Mouse (Mus musculus): ENCODE measurements at regions not wholly inside any gene's neighbourhood (a gene's known extent, or its start where the extent isn't known, plus 50 kb on each side); places are given as distances from the start of the nearest gene placed in this dataset.
A peak's percentile ranks its signal among the peaks of the same experiment; 100 is the strongest.

DNA sequence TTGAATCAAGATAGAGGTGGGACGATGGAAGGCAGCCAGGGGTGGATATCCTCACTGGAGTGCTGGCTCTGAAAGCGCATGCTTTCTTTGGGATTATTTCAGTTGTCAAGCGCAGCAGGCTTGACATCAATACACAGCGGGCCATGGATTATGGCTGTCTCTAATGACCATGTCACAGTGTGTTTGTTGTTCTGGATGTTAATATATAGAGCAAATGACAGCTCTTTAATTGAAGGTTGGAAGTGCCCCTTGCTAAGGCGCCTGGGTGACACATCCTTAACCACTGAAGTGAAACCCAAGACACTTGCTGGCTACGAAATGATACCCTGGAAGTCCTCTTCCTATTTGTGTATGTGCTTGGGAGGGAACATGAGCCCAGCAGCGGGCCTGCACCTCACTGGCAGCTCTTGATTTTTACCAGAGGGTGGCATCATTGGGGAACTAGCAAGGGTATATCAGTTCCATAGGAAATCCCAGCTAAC, 200.5 kb upstream of the Rasgrp1 start:
- DNase-seq (ENCODE audit: low spot score in 2 of 2) = no peak

DNA sequence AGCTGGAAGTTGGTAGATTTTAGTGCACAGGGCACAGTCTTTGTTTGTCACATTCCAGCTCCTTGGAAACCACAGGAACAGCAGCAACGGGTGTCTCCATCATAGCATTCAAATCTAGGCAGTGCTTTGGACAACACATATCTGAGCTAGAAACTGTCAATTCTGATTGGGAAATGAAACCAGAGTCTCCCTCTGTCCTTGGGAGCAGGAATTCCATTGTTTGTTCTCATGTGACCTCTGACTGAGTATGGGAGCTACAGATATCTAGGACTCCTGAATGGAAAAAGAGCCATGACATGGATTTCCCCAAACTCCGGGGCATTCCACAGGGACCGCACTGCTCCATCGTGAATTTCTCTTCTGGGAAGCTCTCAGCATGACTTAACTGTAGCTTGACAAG, 205.5 kb upstream of the Rasgrp1 start:
- no peak for DNase-seq (ENCODE audit: low spot score in 2 of 2)

DNA sequence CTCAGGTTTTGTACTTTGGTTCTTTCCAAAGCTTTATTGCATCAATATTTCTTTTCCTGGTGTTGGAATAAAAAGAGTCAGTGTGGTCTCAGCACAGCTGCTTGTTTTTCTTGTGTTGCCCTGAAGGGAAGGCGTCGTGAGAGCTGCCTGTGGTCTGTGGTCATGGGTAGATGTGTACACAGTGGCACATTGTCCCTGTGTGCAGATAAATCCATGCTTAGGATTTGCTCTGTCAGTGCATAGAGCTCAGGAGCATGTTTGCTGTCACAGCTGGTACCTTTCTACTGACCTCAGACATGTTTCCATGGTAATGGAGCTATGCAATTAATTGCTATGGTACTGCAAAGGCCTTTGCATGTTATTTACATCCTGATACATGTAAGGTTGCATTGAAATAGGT, 213.5 kb upstream of the Rasgrp1 start:
- DNase-seq (ENCODE audit: low spot score in 2 of 2) = no peak

DNA sequence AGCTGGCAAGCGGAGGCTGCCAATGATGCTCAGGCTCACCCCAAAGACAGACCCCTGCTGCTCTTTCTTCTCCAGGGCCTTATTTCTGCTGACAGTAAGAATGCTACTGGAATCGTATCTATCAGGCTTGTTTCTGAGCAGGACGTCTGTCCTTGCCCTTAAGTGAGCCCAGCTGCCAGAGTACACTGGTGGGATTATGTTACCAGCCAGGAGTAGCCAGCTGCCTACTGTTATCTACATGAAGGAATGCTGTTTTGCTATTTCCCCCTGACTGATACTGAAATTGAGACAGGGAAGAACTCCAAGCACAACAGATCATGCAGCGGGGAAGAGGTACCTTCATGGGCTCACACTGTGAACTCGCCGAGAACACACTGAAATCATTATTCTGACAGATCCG, 228.2 kb upstream of the Rasgrp1 start:
- no peak for DNase-seq (ENCODE audit: low spot score in 2 of 2)

DNA sequence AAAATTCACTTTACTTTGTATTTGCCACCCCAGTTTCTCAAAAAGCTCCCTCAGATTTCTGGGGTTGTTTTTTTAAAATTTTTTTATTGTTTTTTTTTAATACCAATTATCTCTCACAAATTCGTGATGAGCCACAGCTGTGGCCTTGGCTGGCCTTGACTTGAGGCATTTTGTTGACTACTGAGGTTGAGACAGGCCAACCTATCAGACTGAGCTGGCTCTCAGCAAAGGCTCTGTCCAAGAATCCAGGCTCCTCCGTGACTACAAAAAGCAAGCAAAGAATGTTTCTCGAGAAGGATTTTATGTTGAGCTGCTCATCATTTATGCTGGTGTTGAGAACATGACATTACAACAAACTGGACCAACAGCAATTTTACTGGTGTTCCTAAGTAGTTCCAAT, 244.6 kb upstream of the Rasgrp1 start:
- no peak for DNase-seq (ENCODE audit: low spot score in 2 of 2)

DNA sequence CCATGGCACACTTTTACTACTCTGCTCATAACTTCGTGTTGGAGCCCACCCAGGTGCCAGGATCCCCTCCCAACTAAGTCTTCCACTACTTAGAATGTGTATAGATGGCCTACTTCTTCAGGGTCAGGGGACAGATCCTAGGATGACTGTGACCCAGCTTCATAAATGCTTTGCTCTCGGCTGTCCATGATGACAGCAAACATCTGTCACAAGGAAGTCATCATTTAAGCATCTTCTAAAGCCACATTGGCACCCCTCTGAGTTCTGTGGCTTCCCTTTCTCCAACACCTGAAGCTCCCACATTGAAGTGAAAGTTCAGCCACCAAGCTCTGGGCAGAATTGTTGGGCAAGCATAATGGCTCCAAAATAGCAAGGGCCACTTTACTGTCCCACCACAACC, 252.2 kb upstream of the Rasgrp1 start:
- DNase-seq (ENCODE audit: low spot score in 2 of 2) = no peak

DNA sequence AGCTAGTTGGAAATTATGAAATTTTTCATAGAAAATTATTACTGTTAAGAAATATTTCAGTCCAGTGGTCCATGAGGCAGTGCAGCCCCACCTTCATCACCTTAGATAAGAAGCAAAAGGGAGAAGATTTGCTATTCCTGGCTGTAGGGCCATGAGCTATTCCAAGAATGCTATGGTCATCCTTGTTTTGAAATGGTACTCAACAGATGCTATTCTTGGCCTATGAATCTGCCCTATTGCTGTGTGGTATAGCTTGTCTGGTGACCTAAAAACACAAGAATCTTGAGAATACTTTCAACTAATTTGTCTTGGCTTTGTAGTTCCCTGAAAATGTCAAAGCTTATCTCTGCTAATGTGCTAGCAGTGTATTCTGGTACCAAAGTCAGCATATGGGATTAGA, 254.8 kb upstream of the Rasgrp1 start:
- no peak for DNase-seq (ENCODE audit: low spot score in 2 of 2)

DNA sequence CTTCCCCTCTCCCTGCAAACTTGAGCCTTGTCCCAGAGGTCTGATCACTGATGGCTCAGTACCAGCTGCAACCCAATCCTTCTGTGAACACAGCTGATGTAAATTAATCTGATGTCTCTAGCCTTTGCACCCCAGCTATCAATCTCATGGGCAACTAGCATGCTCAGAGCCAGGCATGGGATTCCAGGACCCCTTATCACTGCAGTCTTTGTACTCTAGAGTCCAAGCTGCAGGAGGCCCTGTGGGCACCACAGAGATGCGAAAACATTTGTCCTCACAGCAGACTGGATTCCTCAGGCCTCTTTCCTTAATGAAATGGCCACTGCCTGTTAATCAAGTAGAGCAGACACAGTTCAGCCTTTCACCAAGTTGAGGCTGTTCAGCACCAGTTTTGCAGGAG, 272.0 kb upstream of the Rasgrp1 start:
- no peak for DNase-seq (ENCODE audit: low spot score in 2 of 2)

DNA sequence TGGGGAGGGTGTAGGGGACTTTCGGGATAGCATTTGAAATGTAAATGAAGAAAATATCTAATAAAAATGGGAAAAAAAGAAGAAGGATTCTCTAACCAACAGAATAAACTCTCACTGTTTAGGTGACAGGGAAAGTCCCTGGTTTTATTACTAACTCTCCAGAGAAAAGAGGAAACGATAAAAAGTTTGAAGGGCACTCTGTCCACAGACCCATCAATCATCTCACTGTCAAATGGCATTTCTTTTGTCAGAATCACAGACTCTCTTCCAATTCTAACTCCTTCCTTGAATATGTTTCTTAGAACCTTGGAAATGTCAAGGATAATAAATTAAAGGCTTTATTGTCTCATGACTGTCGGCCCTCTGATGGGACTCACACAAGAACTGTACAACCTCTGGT, 275.3 kb upstream of the Rasgrp1 start:
- DNase-seq (ENCODE audit: low spot score in 2 of 2) = no peak

DNA sequence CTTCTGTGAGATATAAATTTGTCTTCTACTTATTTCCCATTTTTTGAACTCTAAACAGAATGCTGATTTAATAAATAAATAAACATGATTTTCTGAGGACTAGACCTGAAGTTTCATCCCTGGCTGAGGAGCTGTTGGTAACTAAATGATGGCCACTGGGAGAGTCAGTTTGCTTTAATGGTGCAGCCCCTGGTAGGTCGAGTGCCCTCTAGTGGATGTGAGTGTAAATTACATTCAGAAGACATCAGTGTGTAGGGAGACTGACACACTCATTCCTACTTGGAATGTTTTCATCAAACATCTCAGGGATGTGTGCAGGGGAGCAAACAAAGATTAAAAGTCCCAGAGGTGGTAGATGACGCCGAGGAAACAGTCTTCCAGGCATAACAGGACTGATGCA, 281.2 kb upstream of the Rasgrp1 start:
- no peak for DNase-seq (ENCODE audit: low spot score in 2 of 2)

DNA sequence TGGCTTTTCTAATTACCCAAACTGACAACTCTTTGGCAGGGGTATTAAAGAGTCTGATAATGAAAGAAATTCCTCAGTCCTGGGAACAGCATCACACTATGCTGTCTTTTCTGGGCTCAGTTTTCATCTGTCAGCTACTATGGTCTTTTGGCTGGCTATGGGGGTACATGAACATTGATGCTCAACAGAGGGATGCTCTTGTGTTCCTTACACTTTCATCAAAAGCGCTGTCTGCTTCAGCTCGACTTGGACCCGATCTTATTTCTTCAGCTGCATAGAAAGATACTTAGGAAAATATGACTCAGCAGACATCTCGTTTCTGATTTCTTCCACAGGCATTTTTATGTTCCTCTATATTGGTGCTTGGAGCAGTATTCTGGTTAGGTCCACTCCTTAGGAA, 292.1 kb upstream of the Rasgrp1 start:
- DNase-seq (ENCODE audit: low spot score in 2 of 2) = no peak

DNA sequence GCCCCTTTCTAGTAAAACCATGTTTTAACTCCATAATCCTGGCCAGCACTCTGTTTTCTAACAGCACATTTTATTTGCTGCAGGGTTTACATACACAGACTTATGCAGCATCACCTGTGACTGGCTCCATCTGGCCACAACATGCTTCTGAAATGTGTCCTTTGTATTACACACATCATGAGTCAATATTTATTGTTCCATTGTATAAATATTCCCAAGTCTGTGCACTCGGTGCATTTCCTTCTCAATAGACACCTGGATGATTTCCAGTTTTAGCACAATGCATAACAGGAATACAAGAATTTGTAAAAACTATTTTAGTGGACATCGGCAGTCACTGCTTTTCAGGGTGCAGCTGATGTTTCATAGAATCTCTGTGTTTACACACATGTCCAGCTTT, 294.6 kb upstream of the Rasgrp1 start:
- DNase-seq (ENCODE audit: low spot score in 2 of 2) = no peak

DNA sequence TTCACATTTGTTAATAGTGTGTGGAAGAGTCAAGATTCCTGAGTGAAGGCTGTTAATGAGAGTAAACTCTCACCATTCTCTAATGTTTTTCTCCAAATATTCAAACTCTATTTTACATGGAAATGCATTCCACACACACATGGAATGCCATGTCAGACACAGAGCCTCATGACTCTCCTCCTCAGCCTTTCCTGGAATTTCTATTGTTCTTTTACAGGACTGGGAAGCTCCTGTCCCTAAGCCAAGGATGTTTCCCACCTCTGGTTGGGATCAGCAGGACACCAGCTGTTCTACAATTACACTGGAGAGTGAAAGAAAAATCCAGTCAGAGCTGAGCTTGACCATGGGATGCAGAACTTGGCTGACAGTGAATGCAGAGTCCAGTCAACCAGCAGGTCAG, 309.3 kb upstream of the Rasgrp1 start:
- no peak for DNase-seq (ENCODE audit: low spot score in 2 of 2)

DNA sequence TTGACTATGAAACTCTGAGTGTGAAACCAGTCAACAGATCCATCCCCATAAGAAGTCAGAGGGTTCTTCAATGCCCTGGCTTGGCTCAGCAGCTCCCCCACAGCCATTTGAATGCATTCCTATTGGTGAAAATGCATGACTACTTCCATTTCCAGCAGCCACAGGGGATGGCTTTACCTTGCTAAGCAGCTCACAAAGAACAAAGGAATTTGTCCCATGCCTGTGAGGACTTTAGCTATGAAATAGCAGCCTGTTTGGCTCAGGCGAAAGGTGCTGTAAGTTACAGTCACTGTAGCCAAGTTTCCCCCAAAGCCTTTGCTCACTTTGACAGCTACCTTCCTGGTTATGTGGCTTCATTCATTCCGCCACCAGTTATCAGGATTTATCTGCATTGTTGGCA, 309.8 kb upstream of the Rasgrp1 start:
- no peak for DNase-seq (ENCODE audit: low spot score in 2 of 2)

DNA sequence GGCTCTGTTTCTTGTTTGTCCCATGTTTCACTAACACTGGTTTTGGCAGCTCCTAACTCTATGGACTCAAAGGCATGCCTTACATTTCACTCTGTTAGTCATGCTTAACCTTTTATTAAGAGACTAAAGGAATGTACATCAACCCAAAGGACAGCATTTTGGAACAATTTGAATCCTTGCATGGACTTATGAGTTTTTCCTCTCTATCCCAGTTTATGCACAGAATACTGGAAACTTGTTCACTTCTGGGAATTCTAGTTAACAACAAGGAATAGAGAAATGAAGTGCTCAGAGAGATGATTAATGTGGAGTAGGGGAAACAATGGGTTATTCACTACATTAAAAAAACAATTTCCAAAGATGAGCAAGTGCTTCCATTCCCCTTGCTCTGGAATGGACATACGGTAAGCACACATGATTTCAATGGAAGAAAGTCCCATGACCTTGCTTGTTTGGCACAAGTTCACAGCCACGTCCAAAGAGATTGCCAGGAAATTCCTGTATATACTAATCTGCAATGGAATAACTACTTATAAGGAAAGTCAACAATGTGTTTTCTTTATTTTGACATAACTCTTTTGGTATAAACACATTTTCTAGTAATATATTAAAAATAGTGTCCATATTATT, 313.9 kb upstream of the Rasgrp1 start:
- DNase-seq (ENCODE audit: low spot score in 2 of 2) = no peak

DNA sequence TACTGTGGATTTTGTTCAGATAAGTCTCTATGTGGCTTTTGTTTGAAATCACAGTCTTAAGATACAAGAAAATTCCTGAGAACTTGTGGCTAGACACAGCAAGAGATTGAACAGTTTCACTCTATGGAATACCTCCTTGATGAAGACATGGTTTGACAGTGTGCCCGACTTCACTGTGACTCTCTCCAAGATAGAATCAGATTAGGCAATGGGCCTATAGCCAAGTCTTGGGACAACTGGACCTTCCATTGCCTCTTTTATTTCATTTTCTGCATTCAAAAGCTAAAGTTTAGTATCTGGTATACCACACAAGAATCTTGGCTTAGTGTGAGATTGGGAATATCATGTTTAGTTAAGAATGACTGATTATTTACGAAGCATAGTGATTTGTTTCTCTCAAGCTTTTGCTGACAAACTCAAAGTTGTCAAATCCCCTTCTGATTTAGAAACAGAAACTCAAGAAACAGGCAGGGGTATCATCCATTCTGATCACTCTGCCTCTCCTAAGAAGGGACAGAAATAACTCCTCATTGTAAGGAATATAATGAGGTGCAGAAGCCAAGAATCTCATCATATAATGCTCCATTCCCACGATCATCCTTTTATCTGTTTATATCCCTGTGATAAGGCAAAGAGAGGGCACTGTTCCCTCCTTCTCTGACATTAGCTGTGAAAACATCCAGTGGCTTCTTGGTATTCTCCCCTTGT, 317.6 kb upstream of the Rasgrp1 start:
- DNase-seq (ENCODE audit: low spot score in 2 of 2) = no peak

DNA sequence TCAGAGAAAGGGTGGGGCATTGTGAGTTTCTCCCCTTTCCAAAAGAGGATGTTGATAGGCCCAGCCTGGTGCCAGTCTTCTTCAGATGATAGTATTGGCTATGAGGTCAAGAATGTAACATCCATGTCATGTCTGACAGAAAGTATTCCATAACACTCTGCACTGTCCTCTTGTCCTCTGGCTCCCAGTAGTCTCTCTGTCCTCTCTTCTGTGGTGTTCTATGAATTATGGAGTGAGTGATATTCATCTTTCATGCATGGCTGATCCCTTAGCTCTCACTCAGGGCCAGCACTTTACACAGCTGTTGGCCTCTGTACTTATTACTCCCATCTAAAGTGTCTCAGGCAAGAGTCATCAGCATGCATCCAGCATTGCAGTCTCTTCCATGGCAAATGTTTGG, 319.9 kb upstream of the Rasgrp1 start:
- DNase-seq (ENCODE audit: low spot score in 2 of 2) = no peak

DNA sequence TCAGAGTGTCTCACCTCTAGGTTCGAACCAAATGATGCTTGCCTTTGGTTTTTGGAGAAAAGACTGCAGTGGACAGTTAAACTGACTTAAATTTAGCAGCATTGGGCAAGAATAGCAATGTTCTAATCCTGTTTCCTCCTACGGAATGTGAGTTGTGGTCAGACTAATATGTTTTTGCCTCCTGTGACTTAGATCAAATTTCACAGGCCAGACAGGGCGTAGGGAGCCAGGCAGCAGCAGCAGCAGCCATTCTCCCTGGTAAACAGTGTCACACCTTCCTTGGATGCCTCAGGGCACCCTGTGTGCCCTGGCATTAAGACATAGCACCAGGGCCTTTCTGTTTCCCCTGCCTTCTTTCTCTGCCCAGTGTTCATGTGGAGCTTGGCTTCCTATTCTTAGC, 323.7 kb upstream of the Rasgrp1 start:
- DNase-seq (ENCODE audit: low spot score in 2 of 2) = no peak

DNA sequence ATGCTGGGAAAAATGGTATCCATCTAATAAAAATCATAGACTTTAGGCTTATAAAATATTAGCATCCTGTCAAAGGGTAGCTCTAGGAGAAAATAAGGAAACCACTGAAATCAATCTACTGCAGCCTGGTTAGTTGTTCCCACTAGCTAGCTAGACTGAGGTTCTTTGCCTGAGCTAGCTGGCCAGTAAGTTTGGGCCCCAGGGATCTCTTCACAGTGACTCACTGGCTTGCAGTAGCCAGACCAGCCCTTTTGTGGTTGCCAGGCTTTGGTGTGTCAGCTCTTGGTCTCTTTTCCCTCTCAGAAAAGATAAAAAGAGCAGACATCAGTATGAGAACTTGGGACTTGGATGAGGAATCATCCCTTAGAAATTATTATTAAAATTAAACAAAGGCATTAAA, 325.3 kb upstream of the Rasgrp1 start:
- DNase-seq (ENCODE audit: low spot score in 2 of 2) = no peak

DNA sequence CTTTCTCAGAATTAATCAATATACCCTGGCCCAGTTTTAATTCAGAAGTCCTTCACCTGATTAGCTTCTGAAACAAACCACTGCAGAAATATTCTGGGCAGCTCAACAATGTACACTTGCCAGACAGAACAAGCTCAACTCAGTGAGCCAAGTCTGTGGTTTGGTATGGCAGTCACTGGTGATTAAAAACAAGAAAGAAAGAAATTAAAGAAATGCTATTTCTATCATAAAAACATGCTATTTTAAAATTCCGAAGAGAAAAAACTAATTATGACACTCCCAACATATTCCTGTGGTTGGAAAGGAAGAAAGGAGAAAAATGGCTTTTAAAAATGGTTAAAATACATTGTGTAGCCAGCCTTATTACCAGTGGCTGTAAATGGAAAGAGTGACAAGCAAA, 332.1 kb upstream of the Rasgrp1 start:
- no peak for DNase-seq (ENCODE audit: low spot score in 2 of 2)

DNA sequence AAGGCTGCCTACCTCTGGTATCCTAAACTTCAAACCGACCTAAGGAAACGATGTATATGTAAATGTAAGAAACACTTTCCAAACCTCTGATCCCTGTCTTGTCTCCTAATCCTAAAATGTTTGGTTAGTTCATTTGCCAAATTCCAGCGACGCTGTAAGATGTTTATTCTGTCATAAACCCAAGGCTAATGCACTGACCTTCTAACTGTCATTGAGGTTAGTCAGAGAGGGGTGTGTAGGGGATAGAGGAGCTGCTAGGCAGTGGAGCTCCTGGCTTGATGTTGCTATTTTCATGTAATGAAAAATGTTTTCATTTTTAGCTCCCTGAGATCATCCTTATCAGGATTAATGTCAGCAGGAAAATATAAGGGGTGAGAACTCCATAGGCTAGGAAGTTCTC, 335.8 kb upstream of the Rasgrp1 start:
- no peak for DNase-seq (ENCODE audit: low spot score in 2 of 2)

DNA sequence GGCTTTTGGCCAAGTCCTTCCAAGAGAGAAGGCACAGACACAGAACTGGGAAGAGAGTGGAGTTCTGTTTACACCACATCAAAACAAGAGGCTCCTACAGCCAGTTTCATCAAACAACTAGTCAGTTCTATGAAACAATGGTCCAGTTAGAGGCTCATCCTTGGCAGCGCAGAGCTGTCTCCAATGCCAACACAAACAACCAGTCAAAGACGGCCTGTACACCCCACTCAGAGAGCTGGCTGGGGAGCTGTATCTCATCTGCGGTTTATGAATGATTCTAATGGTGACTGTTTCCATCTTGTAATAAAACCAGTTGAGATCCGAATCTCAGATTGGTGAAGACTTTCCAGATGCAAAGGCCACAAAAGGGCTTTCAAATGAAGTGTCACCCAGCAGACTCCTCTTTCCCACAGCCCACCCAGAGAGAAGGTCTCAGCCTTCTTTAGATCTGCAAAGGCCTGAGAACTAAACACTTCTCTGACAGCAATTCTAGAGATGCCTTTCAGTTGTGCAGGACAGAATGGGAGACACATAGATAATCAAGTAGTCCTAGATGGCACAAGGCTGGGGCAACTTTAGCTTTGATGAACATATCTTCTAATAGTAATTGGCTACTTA, 343.1 kb upstream of the Rasgrp1 start:
- peak in 1 of 2 experiments; percentile 2 for DNase-seq (ENCODE audit: low spot score in 2 of 2)

DNA sequence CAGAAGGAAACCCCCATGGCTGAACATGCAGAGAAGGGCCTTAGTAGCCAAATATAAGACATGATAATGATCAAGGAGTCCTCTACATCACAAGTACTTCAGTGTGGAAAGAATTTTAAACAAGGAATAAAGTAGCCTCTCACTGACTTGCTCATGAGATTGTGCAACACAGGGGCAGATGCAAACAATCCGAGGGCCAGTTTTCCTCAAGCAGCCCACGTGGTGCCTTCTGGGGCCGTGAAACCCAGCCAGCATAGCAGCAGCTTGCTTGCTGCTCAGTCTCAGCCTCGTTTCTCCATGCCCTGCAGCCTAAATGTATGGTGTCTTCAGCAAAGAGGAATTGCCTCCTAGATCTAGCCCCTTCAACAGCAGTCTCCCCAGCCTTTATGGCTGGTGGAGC, 350.7 kb upstream of the Rasgrp1 start:
- DNase-seq (ENCODE audit: low spot score in 2 of 2) = no peak
